In the genomic region with DNA sequence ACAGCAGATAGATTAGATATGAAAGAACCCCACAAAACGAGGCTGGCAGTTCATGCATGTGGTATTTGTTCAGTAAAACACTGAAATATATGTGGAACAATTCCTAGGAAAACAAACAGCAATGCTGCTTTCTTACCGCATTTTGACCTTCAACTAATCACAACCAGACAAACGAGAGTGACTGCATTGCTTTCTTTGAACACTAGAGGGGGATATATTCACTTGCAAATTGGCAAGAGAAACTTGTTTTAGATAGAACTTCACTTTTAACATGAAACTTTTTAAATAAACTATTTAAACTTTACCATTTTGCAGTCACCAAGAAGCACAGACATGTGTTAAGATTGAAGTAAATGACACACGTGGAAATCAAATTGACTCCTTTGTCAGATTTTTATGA, we compare ENCODE assay signal across 9 mouse cellular contexts. TPM values are rescaled to one million over a fixed set of nuclear protein-coding genes. Genes with fewer than 3 reads are reported as not detected.
DNase-seq lines count a peak whose midpoint lies in the region; ATAC-seq and TF ChIP-seq lines count a peak whose summit lies in the region.
"Had no signal": no experiment of that assay in that cellular context is flagged by ENCODE, and none has a peak within 500 bp of the region (broad histone marks: within the 10 kb centered on the region; RNA-seq: fewer than 3 reads in every experiment).

No protein-coding gene starts in this region.

- peak; percentile 23; the same call in 1 of the 2 replicates for TF ChIP-seq CTCF in brain, embryonic 14.5 days (IDR thresholded peaks at IDR 0.05; ENCODE audit: borderline replicate concordance, extremely low read depth, insufficient read depth, insufficient read length)
- peak; percentile 83 for TF ChIP-seq CTCF in intestine, postnatal 0 days (IDR thresholded peaks at IDR 0.05; ENCODE audit: low read depth)

- no peaks in the 10 kb centered on the region for H3K36me3 ChIP-seq in intestine, postnatal 0 days (ENCODE audit: control insufficient read depth, insufficient read depth)
- no peaks in the 10 kb centered on the region for H3K36me3 ChIP-seq in kidney, embryonic 16.5 days (ENCODE audit: insufficient read depth, low read length)

- H3K27ac ChIP-seq in intestine, postnatal 0 days (ENCODE audit: low read depth, low read length), result no peak overlapping the region
- no peak overlapping the region for H3K27ac ChIP-seq in kidney, embryonic 16.5 days (ENCODE audit: low read length)
- H3K27ac ChIP-seq: macrophage had no signal

- no peaks in the 10 kb centered on the region for H3K9me3 ChIP-seq in intestine, postnatal 0 days (ENCODE audit: control insufficient read depth)
- no peaks in the 10 kb centered on the region for H3K9me3 ChIP-seq in kidney, embryonic 16.5 days (ENCODE audit: low read length)

- intact Hi-C loops in heart, postnatal 25 days (cut with DNase I), result loop anchor here (2.0 kb wide), 1 partner anchor 175 kb away; no protein-coding TSS in a partner anchor

- ATAC-seq in intestine, postnatal 0 days, result 0 out of 2 replicates have a peak, but pooled peaks have one; percentile 42
- no peak for ATAC-seq in kidney, embryonic 16.5 days (ENCODE audit: low FRiP score, low TSS enrichment)

- 0 out of 2 replicates have a peak, but pooled peaks cover 4% of the 10 kb centered on the region for H3K4me1 ChIP-seq in intestine, postnatal 0 days (replicated peaks; ENCODE audit: control insufficient read depth, insufficient read depth, low read length)
- H3K4me1 ChIP-seq in kidney, embryonic 16.5 days (ENCODE audit: insufficient read depth, low read length), result no peaks in the 10 kb centered on the region

- no peaks in the 10 kb centered on the region for H3K27me3 ChIP-seq in intestine, postnatal 0 days (replicated peaks; ENCODE audit: control insufficient read depth, insufficient read depth, low read length)
- H3K27me3 ChIP-seq in kidney, embryonic 16.5 days (ENCODE audit: insufficient read depth, low read length), result no peaks in the 10 kb centered on the region

- WGBS in intestine, postnatal 0 days, result 4% methylated on average over 4 of the region's 4 CpGs
- WGBS in kidney, embryonic 16.5 days, result 3% methylated on average over 4 of the region's 4 CpGs

- peak; percentile 84 for DNase-seq in heart, adult 8-10 months (ENCODE audit: low spot score)
- DNase-seq in heart, postnatal 25 days (ENCODE audit: low spot score), result no peak
- DNase-seq in ovary, postnatal 14 days (ENCODE audit: low spot score), result peak; percentile 30
- no peak for DNase-seq in ovary, postnatal 36 days (ENCODE audit: low spot score)
- DNase-seq in brain, embryonic 14.5 days (ENCODE audit: low read depth), result peak; percentile 86
- no peak for DNase-seq in adrenal gland, adult 18-20 months (ENCODE audit: low spot score in 2 of 2)

- no peak overlapping the region for H3K9ac ChIP-seq in intestine, postnatal 0 days (ENCODE audit: low read depth, low read length)
- no peak overlapping the region for H3K9ac ChIP-seq in kidney, embryonic 16.5 days (replicated peaks; ENCODE audit: low read length)

- H3K4me3 ChIP-seq in intestine, postnatal 0 days (ENCODE audit: low read depth, low read length), result no peak overlapping the region
- no peak overlapping the region for H3K4me3 ChIP-seq in kidney, embryonic 16.5 days (ENCODE audit: low read length)

- no peak for TF ChIP-seq POLR2A in brain, embryonic 14.5 days (IDR thresholded peaks at IDR 0.05; ENCODE audit: borderline replicate concordance, extremely low read depth, insufficient read depth, insufficient read length, poor library complexity, severe bottlenecking)

- no peak overlapping the region for H3K4me2 ChIP-seq in intestine, postnatal 0 days (replicated peaks; ENCODE audit: low read depth)
- H3K4me2 ChIP-seq in kidney, embryonic 16.5 days (replicated peaks; ENCODE audit: low read depth, low read length), result no peak overlapping the region

RNA-seq across cellular contexts. Expression of a gene that starts 8.9 kb away (rescaled TPM):
- total RNA-seq in heart, adult 8-10 months (2022), result under 1 TPM in 2 of 4 experiments, not detected in 2; 0.03 to 0.17 TPM
- total RNA-seq in heart, postnatal 25 days (2021), result not detected
- polyA plus RNA-seq in brain, embryonic 14.5 days (2012; rRNA removed), result 7.8 and 10.7 TPM in 2 replicates
- polyA plus RNA-seq in intestine, postnatal 0 days (2015; fragmentation: Nextera tagmentation; extraction: Ambion mirVana), result 0.14 and 0.37 TPM in 2 replicates
- total RNA-seq in adrenal gland, adult 18-20 months (2021), result under 1 TPM; 0.42 to 0.66 TPM
- 0.70 and 1.3 TPM in 2 replicates for polyA plus RNA-seq in kidney, embryonic 16.5 days (2015; fragmentation: Nextera tagmentation; extraction: Ambion mirVana)
- polyA plus RNA-seq: macrophage had no signal

Comparison
In these comparisons a context has a peak if more than half of its experiments do, and no peak if none do; other contexts are left out.
1. DNase-seq: peak in heart, adult 8-10 months (single experiment), ovary, postnatal 14 days (single experiment) and brain, embryonic 14.5 days (single experiment); none in heart, postnatal 25 days (single experiment), ovary, postnatal 36 days (single experiment) and adrenal gland, adult 18-20 months (0 of 2).